Mouse (Mus musculus) thymus, adult 18-20 months (tissue): Measurements from ENCODE around the gene Vmn1r203.
"Not testable (repeated sequence)": the region's sequence is repeated elsewhere in the genome, so short reads cannot be mapped to it uniquely, and the experiment has no call there.

Experiments
- DNase-seq, 2 experiments: peaks; one replicate each; pipeline ENCODE4 v3.0.0; 2022; ENCODE audit warnings: mixed read lengths in 2 of 2

Vmn1r203 gene

DNA sequence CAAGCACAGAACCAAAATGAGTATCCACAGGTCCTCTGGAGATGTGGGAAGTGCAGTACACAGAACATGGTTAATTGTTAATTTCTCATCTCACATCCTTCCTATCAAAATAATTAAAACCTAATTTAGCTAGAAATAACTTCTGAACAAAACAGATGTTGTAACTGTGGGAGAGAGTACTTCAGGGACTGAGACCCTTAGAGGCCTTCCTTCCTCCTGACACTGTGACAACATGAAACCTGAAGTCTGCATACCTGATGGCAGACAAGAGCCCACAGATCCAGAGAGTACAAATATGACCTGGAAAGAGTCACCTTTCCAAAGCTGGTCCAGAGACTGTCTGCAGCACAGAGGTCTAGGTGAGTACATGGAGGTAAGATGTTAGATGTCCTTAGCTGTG, at the start of gene Vmn1r203:
Vmn1r203 (plus strand) TSS at position 301 of the 400 bp plus-strand sequence.
- no peak for DNase-seq

GRCm38 (mm10) chr13:22471623-22472022, 46.3 kb upstream of the Vmn1r203 start, which contains the start of gene Vmn1r201:
TSS of gene Vmn1r201 (plus strand) at chr13:22471923.
- DNase-seq = no peak

GRCm38 (mm10) chr13:22502431-22502830, 15.5 kb upstream of the Vmn1r203 start:
- DNase-seq = no peak

- DNase-seq = no peak
Measured at GRCm38 (mm10) chr13:22505281-22505680, 12.6 kb upstream of the Vmn1r203 start, which contains the start of gene Vmn1r202. TSS of gene Vmn1r202 (minus strand) at chr13:22505381.

DNA sequence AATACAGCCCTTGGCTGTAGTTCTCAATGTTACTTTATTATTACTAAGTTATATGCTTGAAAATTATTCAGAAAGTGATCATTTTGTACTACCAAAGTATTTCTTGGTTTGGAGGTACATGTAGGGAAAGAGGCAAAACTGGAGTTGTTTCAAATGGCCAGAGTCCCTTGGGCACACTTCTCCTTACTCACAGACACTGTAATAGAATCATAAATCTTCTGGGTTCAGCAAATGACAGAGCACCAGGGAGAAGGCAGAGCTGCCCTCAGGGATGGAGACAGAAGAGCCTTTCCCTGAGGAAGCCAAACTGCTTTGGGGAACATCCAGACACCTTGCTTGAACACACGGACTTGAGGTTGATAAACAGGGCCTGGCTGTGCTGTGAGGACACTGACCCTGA, 35.0 kb downstream of the Vmn1r203 start, which contains the start of gene Vmn1r204:
Vmn1r204 (plus strand) TSS at position 301 of the 400 bp plus-strand sequence.
- DNase-seq = not testable (repeated sequence)

DNA sequence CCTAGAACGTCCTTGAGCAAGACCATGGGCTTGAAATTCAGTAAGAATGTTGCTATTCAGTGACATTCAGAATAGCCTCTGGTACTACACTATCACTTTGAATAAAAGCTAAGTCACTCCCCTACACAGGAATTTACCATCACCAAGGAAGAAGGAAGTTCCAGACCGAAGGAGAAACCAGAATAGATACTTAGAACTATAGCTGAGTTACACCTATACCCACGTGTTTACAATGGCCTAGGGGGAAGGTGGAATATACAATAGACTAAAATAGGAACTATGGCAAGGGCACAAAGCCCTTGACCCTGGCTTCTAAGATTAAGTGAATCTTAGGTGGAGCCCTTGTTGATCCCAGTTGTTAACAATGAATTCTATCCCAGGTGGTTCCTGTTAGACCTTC, 57.0 kb downstream of the Vmn1r203 start:
- DNase-seq = not testable (repeated sequence)
